ENCODE assay signal across 8 mouse cellular contexts in genomic region chr13:21167910-21168300, GRCm38 (mm10). TPM values are rescaled to one million over a fixed set of nuclear protein-coding genes. Genes with fewer than 3 reads are reported as not detected.
A peak's percentile ranks its signal among the peaks of the same experiment; 100 is the strongest.
DNase-seq lines count a peak whose midpoint lies in the region; ATAC-seq lines count a peak whose summit lies in the region.

No protein-coding gene starts in this region.

- ATAC-seq in forebrain, embryonic 11.5 days (replicated peaks; ENCODE audit: low FRiP score) = peak; percentile 58
- peak; percentile 50; the same call in 1 of the 2 replicates for ATAC-seq in intestine, embryonic 14.5 days (replicated peaks; ENCODE audit: low FRiP score, low TSS enrichment, low read depth)
- ATAC-seq in lung, embryonic 16.5 days (ENCODE audit: low read depth) = peak; percentile 46; the same call in 1 of the 2 replicates
- 0 out of 2 replicates have a peak, but pooled peaks have one; percentile 24 for ATAC-seq in stomach, embryonic 14.5 days (ENCODE audit: insufficient number of reproducible peaks, insufficient read depth, low FRiP score, low read depth)

- H3K4me3 ChIP-seq in forebrain, embryonic 11.5 days (ENCODE audit: low read depth, low read length) = peak overlapping the region; percentile 50
- H3K4me3 ChIP-seq in intestine, embryonic 14.5 days (ENCODE audit: low read depth, low read length) = peak overlapping the region; percentile 63
- H3K4me3 ChIP-seq in lung, embryonic 16.5 days (ENCODE audit: low read length) = peak overlapping the region; percentile 51
- peak overlapping the region; percentile 64 for H3K4me3 ChIP-seq in stomach, embryonic 14.5 days (ENCODE audit: low read depth, low read length)

- H3K4me1 ChIP-seq in forebrain, embryonic 11.5 days (replicated peaks; ENCODE audit: control insufficient read depth, insufficient read depth, low read length) = peaks cover 3% of the 10 kb centered on the region; the same call in 1 of the 2 replicates
- H3K4me1 ChIP-seq in intestine, embryonic 14.5 days (replicated peaks; ENCODE audit: control insufficient read depth, insufficient read depth, low read length) = peaks cover 5% of the 10 kb centered on the region
- peaks cover 5% of the 10 kb centered on the region; the same call in 1 of the 2 replicates for H3K4me1 ChIP-seq in lung, embryonic 16.5 days (replicated peaks; ENCODE audit: control insufficient read depth, insufficient read depth, low read length)
- peaks cover 5% of the 10 kb centered on the region; the same call in 1 of the 2 replicates for H3K4me1 ChIP-seq in stomach, embryonic 14.5 days (ENCODE audit: control insufficient read depth, insufficient read depth, low read length)

- peak; percentile 42 for DNase-seq in adrenal gland, adult 2 months
- DNase-seq in adrenal gland, adult 8-10 months = no peak
- peak; percentile 67 for DNase-seq in MN1 (ENCODE audit: low spot score)
- DNase-seq in forebrain, embryonic 11.5 days (ENCODE audit: low spot score) = no peak
- peak; percentile 81 for DNase-seq in intestine, embryonic 14.5 days (ENCODE audit: low spot score)
- no peak for DNase-seq in right cerebral cortex, adult 2 months (ENCODE audit: low spot score in 2 of 2)

- H3K9me3 ChIP-seq in forebrain, embryonic 11.5 days (ENCODE audit: control insufficient read depth, low read length) = no peaks in the 10 kb centered on the region
- H3K9me3 ChIP-seq in intestine, embryonic 14.5 days (ENCODE audit: control insufficient read depth, low read length) = no peaks in the 10 kb centered on the region
- no peaks in the 10 kb centered on the region for H3K9me3 ChIP-seq in lung, embryonic 16.5 days (ENCODE audit: control insufficient read depth, low read length)
- H3K9me3 ChIP-seq in stomach, embryonic 14.5 days (ENCODE audit: control insufficient read depth, low read depth, low read length) = no peaks in the 10 kb centered on the region

- H3K4me2 ChIP-seq in forebrain, embryonic 11.5 days (ENCODE audit: low read depth, low read length, severe bottlenecking) = peak overlapping the region; percentile 72
- H3K4me2 ChIP-seq in intestine, embryonic 14.5 days (ENCODE audit: low read length) = peak overlapping the region; percentile 59
- peak overlapping the region; percentile 75 for H3K4me2 ChIP-seq in lung, embryonic 16.5 days (ENCODE audit: low read depth, low read length)
- H3K4me2 ChIP-seq in stomach, embryonic 14.5 days (replicated peaks; ENCODE audit: low read depth, low read length) = peak overlapping the region; percentile 94

- H3K27me3 ChIP-seq in forebrain, embryonic 11.5 days (ENCODE audit: control insufficient read depth, insufficient read depth, low read length) = no peaks in the 10 kb centered on the region
- no peaks in the 10 kb centered on the region for H3K27me3 ChIP-seq in intestine, embryonic 14.5 days (replicated peaks; ENCODE audit: control insufficient read depth, insufficient read depth, low read length)
- no peaks in the 10 kb centered on the region for H3K27me3 ChIP-seq in lung, embryonic 16.5 days (ENCODE audit: control insufficient read depth, insufficient read depth, low read depth, low read length)
- no peaks in the 10 kb centered on the region for H3K27me3 ChIP-seq in stomach, embryonic 14.5 days (ENCODE audit: control insufficient read depth, insufficient read depth, low read length)

- H3K27ac ChIP-seq in forebrain, embryonic 11.5 days (ENCODE audit: low read depth, low read length) = no peak overlapping the region
- H3K27ac ChIP-seq in intestine, embryonic 14.5 days (ENCODE audit: low read depth) = no peak overlapping the region
- no peak overlapping the region for H3K27ac ChIP-seq in lung, embryonic 16.5 days (ENCODE audit: low read length)
- no peak overlapping the region for H3K27ac ChIP-seq in stomach, embryonic 14.5 days (ENCODE audit: low read length)

- WGBS in forebrain, embryonic 11.5 days = under 1% methylated on average over 8 of the region's 8 CpGs
- 0% methylated on average over 8 of the region's 8 CpGs for WGBS in intestine, embryonic 14.5 days
- WGBS in lung, embryonic 16.5 days = 0% methylated on average over 8 of the region's 8 CpGs
- WGBS in stomach, embryonic 14.5 days = 0% methylated on average over 8 of the region's 8 CpGs

- no peaks in the 10 kb centered on the region for H3K36me3 ChIP-seq in forebrain, embryonic 11.5 days (ENCODE audit: control insufficient read depth, insufficient read depth, low read length)
- H3K36me3 ChIP-seq in intestine, embryonic 14.5 days (ENCODE audit: control insufficient read depth, insufficient read depth, low read length) = no peaks in the 10 kb centered on the region
- no peaks in the 10 kb centered on the region for H3K36me3 ChIP-seq in lung, embryonic 16.5 days (ENCODE audit: control insufficient read depth, insufficient read depth, low read length)
- no peaks in the 10 kb centered on the region for H3K36me3 ChIP-seq in stomach, embryonic 14.5 days (ENCODE audit: control insufficient read depth, insufficient read depth, low read length)

- H3K9ac ChIP-seq in forebrain, embryonic 11.5 days (ENCODE audit: low read length) = no peak overlapping the region
- H3K9ac ChIP-seq in intestine, embryonic 14.5 days (ENCODE audit: low read length) = peak overlapping the region; percentile 25; the same call in 1 of the 2 replicates
- no peak overlapping the region for H3K9ac ChIP-seq in lung, embryonic 16.5 days (ENCODE audit: low read length)
- peak overlapping the region; percentile 25; the same call in 1 of the 2 replicates for H3K9ac ChIP-seq in stomach, embryonic 14.5 days (replicated peaks; ENCODE audit: low read depth, low read length)

RNA-seq across cellular contexts. Expression of gene Trim27, which starts 11.3 kb away (rescaled TPM):
- total RNA-seq in adrenal gland, adult 2 months (2021) = 10 to 100 TPM; 47.9 to 52.0 TPM
- polyA plus RNA-seq in adrenal gland, adult 2 months (2012; rRNA removed) = 170 and 180 TPM in 2 replicates
- 10 to 100 TPM; 46.8 to 54.3 (median 52.6) TPM for total RNA-seq in adrenal gland, adult 8-10 months (2022)
- 178 and 183 TPM in 2 replicates for polyA plus RNA-seq in forebrain, embryonic 11.5 days (2014; fragmentation: Nextera tagmentation; extraction: Ambion mirVana)
- 167 and 169 TPM in 2 replicates for polyA plus RNA-seq in intestine, embryonic 14.5 days (2014; fragmentation: Nextera tagmentation; extraction: Ambion mirVana)
- polyA plus RNA-seq in lung, embryonic 16.5 days (2015; fragmentation: Nextera tagmentation; extraction: Ambion mirVana) = 105 and 108 TPM in 2 replicates
- 123 and 128 TPM in 2 replicates for polyA plus RNA-seq in stomach, embryonic 14.5 days (2014; fragmentation: Nextera tagmentation; extraction: Ambion mirVana)

RNA-seq across cellular contexts. Expression of gene Olfr1368, which starts 22.2 kb away (rescaled TPM):
- not detected for total RNA-seq in adrenal gland, adult 2 months (2021)
- polyA plus RNA-seq in adrenal gland, adult 2 months (2012; rRNA removed) = not detected in 2 replicates
- total RNA-seq in adrenal gland, adult 8-10 months (2022) = not detected
- not detected in 2 replicates for polyA plus RNA-seq in forebrain, embryonic 11.5 days (2014; fragmentation: Nextera tagmentation; extraction: Ambion mirVana)
- polyA plus RNA-seq in intestine, embryonic 14.5 days (2014; fragmentation: Nextera tagmentation; extraction: Ambion mirVana) = not detected in 2 replicates
- not detected in 2 replicates for polyA plus RNA-seq in lung, embryonic 16.5 days (2015; fragmentation: Nextera tagmentation; extraction: Ambion mirVana)
- polyA plus RNA-seq in stomach, embryonic 14.5 days (2014; fragmentation: Nextera tagmentation; extraction: Ambion mirVana) = not detected in 2 replicates

RNA-seq across cellular contexts. Expression of gene Olfr263, which starts 38.5 kb away (rescaled TPM):
- not detected for total RNA-seq in adrenal gland, adult 2 months (2021)
- polyA plus RNA-seq in adrenal gland, adult 2 months (2012; rRNA removed) = not detected in 2 replicates
- total RNA-seq in adrenal gland, adult 8-10 months (2022) = not detected
- polyA plus RNA-seq in forebrain, embryonic 11.5 days (2014; fragmentation: Nextera tagmentation; extraction: Ambion mirVana) = not detected in 2 replicates
- polyA plus RNA-seq in intestine, embryonic 14.5 days (2014; fragmentation: Nextera tagmentation; extraction: Ambion mirVana) = not detected in 2 replicates
- not detected in 2 replicates for polyA plus RNA-seq in lung, embryonic 16.5 days (2015; fragmentation: Nextera tagmentation; extraction: Ambion mirVana)
- not detected in 2 replicates for polyA plus RNA-seq in stomach, embryonic 14.5 days (2014; fragmentation: Nextera tagmentation; extraction: Ambion mirVana)

RNA-seq across cellular contexts. Expression of gene Olfr1369-ps1, which starts 56.6 kb away (rescaled TPM):
- not detected for total RNA-seq in adrenal gland, adult 2 months (2021)
- polyA plus RNA-seq in adrenal gland, adult 2 months (2012; rRNA removed) = not detected in 2 replicates
- not detected for total RNA-seq in adrenal gland, adult 8-10 months (2022)
- polyA plus RNA-seq in forebrain, embryonic 11.5 days (2014; fragmentation: Nextera tagmentation; extraction: Ambion mirVana) = not detected in 2 replicates
- polyA plus RNA-seq in intestine, embryonic 14.5 days (2014; fragmentation: Nextera tagmentation; extraction: Ambion mirVana) = not detected in 2 replicates
- not detected in 2 replicates for polyA plus RNA-seq in lung, embryonic 16.5 days (2015; fragmentation: Nextera tagmentation; extraction: Ambion mirVana)
- not detected in 2 replicates for polyA plus RNA-seq in stomach, embryonic 14.5 days (2014; fragmentation: Nextera tagmentation; extraction: Ambion mirVana)

Comparison
In these comparisons a context has a peak if more than half of its experiments do, and no peak if none do; other contexts are left out.
1. DNase-seq: peak in adrenal gland, adult 2 months (single experiment), MN1 (single experiment) and intestine, embryonic 14.5 days (single experiment); none in adrenal gland, adult 8-10 months (single experiment), forebrain, embryonic 11.5 days (single experiment) and right cerebral cortex, adult 2 months (0 of 2).
2. H3K9ac ChIP-seq: peak in intestine, embryonic 14.5 days (single experiment) and stomach, embryonic 14.5 days (single experiment); none in forebrain, embryonic 11.5 days (single experiment) and lung, embryonic 16.5 days (single experiment).
3. Peak in every context shown above with its lines, with median percentiles within 50 percentile points of each other: ATAC-seq, H3K4me2 ChIP-seq and H3K4me3 ChIP-seq.